Mouse (Mus musculus): ENCODE measurements around the gene Ppme1.

The Ppme1 gene

GRCm38 (mm10) chr7:100371495-100372451, at the start of gene Ppme1, which contains the start of gene C2cd3:
Gene Ppme1 (minus strand): TSS chr7:100372307.
Gene C2cd3 (plus strand): TSS chr7:100372233.
- DNase-seq (ENCODE audit: low read depth, low spot score) = peak; percentile 97

- no peak for DNase-seq (ENCODE audit: low read depth, low spot score)
These were observed 36.6 kb upstream of the Ppme1 start for GRCm38 (mm10) chr7:100408684-100409083.

- no peak for DNase-seq (ENCODE audit: low read depth, low spot score)
These were observed 35.6 kb upstream of the Ppme1 start for GRCm38 (mm10) chr7:100407677-100408076.

GRCm38 (mm10) chr7:100402715-100403114, 30.6 kb upstream of the Ppme1 start:
- no peak for DNase-seq (ENCODE audit: low read depth, low spot score)

GRCm38 (mm10) chr7:100400899-100401539, 28.9 kb upstream of the Ppme1 start:
- DNase-seq (ENCODE audit: low read depth, low spot score) = no peak

- DNase-seq (ENCODE audit: low read depth, low spot score) = peak; percentile 3
These were observed 27.3 kb upstream of the Ppme1 start for GRCm38 (mm10) chr7:100399231-100399913.

- no peak for DNase-seq (ENCODE audit: low read depth, low spot score)
These were observed 20.2 kb upstream of the Ppme1 start for GRCm38 (mm10) chr7:100392265-100392664.

- DNase-seq (ENCODE audit: low read depth, low spot score) = no peak
These were observed 18.1 kb upstream of the Ppme1 start for GRCm38 (mm10) chr7:100390166-100390565.

- DNase-seq (ENCODE audit: low read depth, low spot score) = no peak
These were observed 16.1 kb upstream of the Ppme1 start for GRCm38 (mm10) chr7:100388174-100388573.

GRCm38 (mm10) chr7:100383207-100383606, 11.1 kb upstream of the Ppme1 start:
- DNase-seq (ENCODE audit: low read depth, low spot score) = no peak

GRCm38 (mm10) chr7:100381161-100381560, 9.1 kb upstream of the Ppme1 start:
- DNase-seq (ENCODE audit: low read depth, low spot score) = no peak

- no peak for DNase-seq (ENCODE audit: low read depth, low spot score)
These were observed 6.2 kb upstream of the Ppme1 start for GRCm38 (mm10) chr7:100378257-100378656.

GRCm38 (mm10) chr7:100372452-100372980, 409 bp upstream of the Ppme1 start:
- no peak for DNase-seq (ENCODE audit: low read depth, low spot score)

GRCm38 (mm10) chr7:100364888-100365287, 7.2 kb downstream of the Ppme1 start:
- no peak for DNase-seq (ENCODE audit: low read depth, low spot score)

- DNase-seq (ENCODE audit: low read depth, low spot score) = no peak
These were observed 8.9 kb downstream of the Ppme1 start for GRCm38 (mm10) chr7:100363162-100363561.

- no peak for DNase-seq (ENCODE audit: low read depth, low spot score)
These were observed 14.3 kb downstream of the Ppme1 start for GRCm38 (mm10) chr7:100357856-100358255.

- DNase-seq (ENCODE audit: low read depth, low spot score) = no peak
These were observed 15.3 kb downstream of the Ppme1 start for GRCm38 (mm10) chr7:100356768-100357167.

- no peak for DNase-seq (ENCODE audit: low read depth, low spot score)
These were observed 15.8 kb downstream of the Ppme1 start for GRCm38 (mm10) chr7:100356324-100356723.

GRCm38 (mm10) chr7:100354984-100355383, 17.1 kb downstream of the Ppme1 start:
- no peak for DNase-seq (ENCODE audit: low read depth, low spot score)

GRCm38 (mm10) chr7:100335921-100336320, 36.2 kb downstream of the Ppme1 start:
- no peak for DNase-seq (ENCODE audit: low read depth, low spot score)

GRCm38 (mm10) chr7:100331269-100331668, 40.8 kb downstream of the Ppme1 start:
- DNase-seq (ENCODE audit: low read depth, low spot score) = no peak

- no peak for DNase-seq (ENCODE audit: low read depth, low spot score)
These were observed 43.5 kb downstream of the Ppme1 start for GRCm38 (mm10) chr7:100328636-100329035.
